14 mouse cellular contexts compared by ENCODE assay signal in the genomic region with DNA sequence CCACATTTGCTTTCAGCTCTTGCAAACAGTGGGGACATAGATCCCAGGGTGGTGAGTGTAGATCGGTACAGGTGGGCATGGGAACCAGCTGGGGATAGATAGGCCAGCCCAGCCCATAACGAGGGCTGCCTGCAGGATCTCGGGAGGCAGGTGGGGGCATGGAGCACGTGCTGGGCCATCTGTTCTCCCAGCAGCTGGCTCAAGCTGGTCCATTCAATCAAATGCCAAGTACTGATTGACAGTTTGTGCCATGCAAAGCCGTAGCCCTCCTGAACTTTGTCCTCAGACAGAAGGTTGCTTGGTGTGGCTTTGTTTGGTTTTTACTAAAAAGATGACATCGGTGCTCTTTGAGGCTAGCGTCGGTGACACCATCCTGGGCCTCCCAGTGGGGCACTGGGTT. TPM values are rescaled to one million over a fixed set of nuclear protein-coding genes. Genes with fewer than 3 reads are reported as not detected.
DNase-seq lines count a peak whose midpoint lies in the region; ATAC-seq and TF ChIP-seq lines count a peak whose summit lies in the region.
"Had no signal": no experiment of that assay in that cellular context is flagged by ENCODE, and none has a peak within 500 bp of the region (broad histone marks: within the 10 kb centered on the region; RNA-seq: fewer than 3 reads in every experiment).

No protein-coding gene starts in this region.

- no peak for TF ChIP-seq CTCF in layer of hippocampus, adult 2 months (conservative IDR thresholded peaks at IDR 0.05)
- no peak for TF ChIP-seq CTCF in midbrain, postnatal 0 days (IDR thresholded peaks at IDR 0.05)
- no peak for TF ChIP-seq CTCF in kidney, adult 2 months (conservative IDR thresholded peaks at IDR 0.05; ENCODE audit: insufficient read depth, insufficient read length, low read depth, low read length)

- peak overlapping the region; percentile 90 for H3K4me3 ChIP-seq in layer of hippocampus, adult 2 months
- H3K4me3 ChIP-seq in hindbrain, embryonic 12.5 days = peak overlapping the region; percentile 71
- peak overlapping the region; percentile 77; the same call in 1 of the 2 replicates for H3K4me3 ChIP-seq in midbrain, postnatal 0 days (ENCODE audit: low read depth, low read length)
- H3K4me3 ChIP-seq in kidney, adult 2 months (ENCODE audit: insufficient read depth, low read depth, low read length) = no peak overlapping the region
- H3K4me3 ChIP-seq: heart, embryonic 13.5 days; limb, embryonic 12.5 days; stomach, embryonic 15.5 days had no signal

- TF ChIP-seq POLR2A in kidney, adult 2 months (IDR thresholded peaks at IDR 0.05; ENCODE audit: low read depth, low read length) = no peak

- no peak for ATAC-seq in hindbrain, embryonic 12.5 days (ENCODE audit: low FRiP score)
- no peak for ATAC-seq in midbrain, postnatal 0 days (ENCODE audit: low FRiP score)

- peaks cover 44% of the 10 kb centered on the region for H3K4me1 ChIP-seq in hindbrain, embryonic 12.5 days
- peaks cover 16% of the 10 kb centered on the region for H3K4me1 ChIP-seq in midbrain, postnatal 0 days (ENCODE audit: insufficient read depth, low read length)
- no peaks in the 10 kb centered on the region for H3K4me1 ChIP-seq in kidney, adult 2 months (ENCODE audit: control insufficient read depth, insufficient read depth, low read length)

- no peak for DNase-seq in layer of hippocampus, adult 2 months (ENCODE audit: low spot score in 2 of 2)
- no peak for DNase-seq in layer of hippocampus, postnatal 14 days (ENCODE audit: low spot score in 2 of 2)
- peak; percentile 48 to 58 for DNase-seq in cerebellum, postnatal 25 days
- no peak for DNase-seq in midbrain, postnatal 0 days (ENCODE audit: low spot score)
- DNase-seq in heart, adult 8-10 months (ENCODE audit: low spot score) = no peak
- no peak for DNase-seq in kidney, adult 2 months
- DNase-seq in embryo, embryonic 10 days (ENCODE audit: low spot score) = no peak
- DNase-seq: lung, adult 2 months; right cerebral cortex, postnatal 4 days; thymus, postnatal 36 days had no signal

- WGBS in hindbrain, embryonic 12.5 days = 53% methylated on average over 8 of the region's 8 CpGs
- 41% methylated on average over 8 of the region's 8 CpGs for WGBS in midbrain, postnatal 0 days
- 84% methylated on average over 8 of the region's 8 CpGs for WGBS in kidney, adult 2 months

- H3K36me3 ChIP-seq in hindbrain, embryonic 12.5 days = no peaks in the 10 kb centered on the region
- 0 out of 2 replicates have a peak, but pooled peaks cover 2% of the 10 kb centered on the region for H3K36me3 ChIP-seq in midbrain, postnatal 0 days (ENCODE audit: insufficient read depth, low read length)
- no peaks in the 10 kb centered on the region for H3K36me3 ChIP-seq in kidney, adult 2 months (ENCODE audit: control insufficient read depth, insufficient read depth, low read length)
- H3K36me3 ChIP-seq: heart, embryonic 13.5 days; limb, embryonic 12.5 days; stomach, embryonic 15.5 days had no signal

- peak overlapping the region; percentile 61 for H3K4me2 ChIP-seq in hindbrain, embryonic 12.5 days (replicated peaks)
- peak overlapping the region; percentile 83 for H3K4me2 ChIP-seq in midbrain, postnatal 0 days (ENCODE audit: low read depth, low read length, poor library complexity, severe bottlenecking)
- H3K4me2 ChIP-seq: heart, embryonic 13.5 days; limb, embryonic 12.5 days; stomach, embryonic 15.5 days had no signal

- peak overlapping the region; percentile 97 for H3K27ac ChIP-seq in layer of hippocampus, adult 2 months
- no peak overlapping the region for H3K27ac ChIP-seq in hindbrain, embryonic 12.5 days
- no peak overlapping the region for H3K27ac ChIP-seq in midbrain, postnatal 0 days (ENCODE audit: low read depth, low read length)
- H3K27ac ChIP-seq in kidney, adult 2 months (ENCODE audit: insufficient read depth, low read depth, low read length) = no peak overlapping the region
- H3K27ac ChIP-seq: heart, embryonic 13.5 days; limb, embryonic 12.5 days; stomach, embryonic 15.5 days had no signal

- H3K27me3 ChIP-seq in hindbrain, embryonic 12.5 days = peaks cover 12% of the 10 kb centered on the region
- H3K27me3 ChIP-seq in midbrain, postnatal 0 days (ENCODE audit: insufficient read depth, low read length) = no peaks in the 10 kb centered on the region
- no peaks in the 10 kb centered on the region for H3K27me3 ChIP-seq in kidney, adult 2 months (replicated peaks; ENCODE audit: control insufficient read depth, insufficient read depth, low read length)

- H3K9me3 ChIP-seq in hindbrain, embryonic 12.5 days (replicated peaks) = no peaks in the 10 kb centered on the region
- no peaks in the 10 kb centered on the region for H3K9me3 ChIP-seq in midbrain, postnatal 0 days (ENCODE audit: low read length)
- H3K9me3 ChIP-seq: heart, embryonic 13.5 days; limb, embryonic 12.5 days; stomach, embryonic 15.5 days had no signal

- H3K9ac ChIP-seq in hindbrain, embryonic 12.5 days = 0 out of 2 replicates have a peak overlapping the region, but pooled peaks have one; percentile 18
- H3K9ac ChIP-seq in midbrain, postnatal 0 days (replicated peaks; ENCODE audit: low read length, poor library complexity, severe bottlenecking) = 0 out of 2 replicates have a peak overlapping the region, but pooled peaks have one; percentile 24
- H3K9ac ChIP-seq: heart, embryonic 13.5 days; limb, embryonic 12.5 days; stomach, embryonic 15.5 days had no signal

RNA-seq across cellular contexts. Expression of a gene that starts 2.9 kb away (rescaled TPM):
- total RNA-seq in layer of hippocampus, adult 2 months (2021) = 1,000 to 10,000 TPM; 1,799 to 1,811 TPM
- total RNA-seq in layer of hippocampus, postnatal 14 days (2021) = 1,000 to 10,000 TPM; 1,124 to 1,184 TPM
- 189 and 191 TPM in 2 replicates for polyA plus RNA-seq in hindbrain, embryonic 12.5 days (2016; fragmentation: Nextera tagmentation; extraction: Ambion mirVana)
- total RNA-seq in midbrain, postnatal 0 days (2014; rRNA removed) = 486 and 500 TPM in 2 replicates
- 426 and 440 TPM in 2 replicates for polyA plus RNA-seq in midbrain, postnatal 0 days (2015; fragmentation: Nextera tagmentation; extraction: Ambion mirVana)
- total RNA-seq in heart, adult 8-10 months (2022) = 10 to 100 TPM in 3 of 4 experiments, 1 to 10 TPM in 1; 7.3 to 10.8 (median 10.6) TPM
- 32.5 and 33.5 TPM in 2 replicates for polyA plus RNA-seq in kidney, adult 2 months (2012; rRNA removed)

Comparison
In these comparisons a context has a peak if more than half of its experiments do, and no peak if none do; other contexts are left out.
1. DNase-seq: peak in cerebellum, postnatal 25 days (2 of 2); none in layer of hippocampus, adult 2 months (0 of 2), layer of hippocampus, postnatal 14 days (0 of 2), midbrain, postnatal 0 days (single experiment), heart, adult 8-10 months (single experiment), kidney, adult 2 months (single experiment) and embryo, embryonic 10 days (single experiment).
2. RNA of a gene that starts 2.9 kb away (total RNA-seq): 1,799 to 1,811 TPM in layer of hippocampus, adult 2 months, 1,124 to 1,184 TPM in layer of hippocampus, postnatal 14 days and 486 to 500 TPM in midbrain, postnatal 0 days; 7.3 to 10.8 TPM in heart, adult 8-10 months; every median in the first group is over 10 times any median in the second.